Mouse (Mus musculus): ENCODE results near the gene Vps29.

DNA sequence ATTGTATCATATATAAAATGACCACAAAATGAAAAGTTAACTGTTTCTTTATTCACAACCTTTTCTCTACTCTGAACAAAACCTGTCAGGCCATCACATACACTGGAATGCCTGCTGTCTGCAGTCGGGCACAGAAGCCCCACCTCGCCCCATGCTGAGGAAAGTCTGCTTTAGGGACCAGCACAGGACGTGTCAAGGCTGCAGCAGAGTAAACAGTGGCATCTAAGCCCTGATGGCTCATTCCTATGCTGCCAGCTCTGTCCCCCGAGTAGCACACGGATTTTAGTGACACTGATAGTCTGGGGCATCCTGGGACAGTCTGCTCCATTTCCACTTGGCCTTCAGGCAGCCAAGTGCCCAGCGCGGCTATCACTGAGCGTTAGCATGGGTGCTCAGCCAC is 28.7 kb upstream of the Vps29 start:
- TF ChIP-seq POLR2A (IDR thresholded peaks at IDR 0.05; ENCODE audit: insufficient read depth, low read depth, low read length) (no peak), CTCF (IDR thresholded peaks at IDR 0.05; ENCODE audit: insufficient read depth, low read depth, low read length) (no peak)

Data from olfactory bulb, adult 2 months (tissue).